Mouse (Mus musculus): ENCODE results near the gene Kcnk15.

Kcnk15 gene

DNA sequence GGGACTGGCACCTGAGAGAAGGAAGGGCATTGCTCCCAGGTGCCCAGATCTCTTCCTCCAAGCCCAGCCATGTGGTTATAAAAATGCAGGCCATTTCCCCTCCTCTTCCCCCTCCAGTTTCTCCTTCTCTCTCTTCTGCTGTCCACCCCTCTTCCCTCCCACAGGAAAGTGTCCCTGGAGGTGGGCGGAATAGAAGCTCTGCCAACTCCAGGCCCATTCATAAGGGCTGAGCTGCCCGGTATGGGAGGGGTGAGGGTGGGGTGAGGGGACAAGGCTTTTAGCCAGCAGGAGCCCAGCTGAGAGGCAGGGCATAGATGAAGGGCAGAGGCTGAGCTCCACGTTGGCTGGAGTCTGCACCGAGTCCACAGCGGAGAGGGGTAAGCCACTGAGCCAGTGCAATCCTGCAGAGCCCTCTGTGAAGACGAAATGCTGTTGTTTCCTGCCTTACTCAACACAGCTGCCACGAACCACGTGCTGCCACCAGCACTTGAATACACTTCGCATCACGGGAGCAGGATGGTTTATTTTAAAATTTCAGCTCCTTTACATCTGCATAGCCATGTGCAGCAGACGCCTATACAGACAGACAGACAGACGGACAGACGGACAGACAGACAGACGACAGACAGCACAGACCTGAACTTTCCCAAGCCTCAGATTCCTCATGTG, 23.5 kb downstream of the Kcnk15 start:
- DNase-seq: no peak

DNA sequence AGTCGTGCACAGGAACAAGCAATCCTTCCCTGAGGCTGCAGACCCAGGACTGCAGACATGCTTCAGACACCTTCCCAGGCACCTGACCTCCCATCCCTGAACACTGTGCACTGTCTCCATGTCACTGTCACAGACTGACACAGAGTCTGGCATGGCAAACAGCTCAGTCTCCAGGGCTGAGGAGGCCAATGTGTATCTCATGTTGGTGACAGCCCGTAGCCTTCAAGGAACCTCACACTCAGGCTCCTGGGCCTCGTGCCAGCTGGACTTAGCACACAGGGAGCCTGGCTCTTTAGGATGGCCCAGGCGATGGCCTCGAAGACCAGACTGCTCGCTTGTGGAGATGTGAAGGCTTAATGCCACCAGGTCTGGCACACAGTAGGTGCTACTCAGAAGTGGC, 27.4 kb downstream of the Kcnk15 start:
- peak; percentile 36 to 50 for DNase-seq

- no peak for DNase-seq
Observed at GRCm38 (mm10) chr2:163882859-163883652, 29.6 kb downstream of the Kcnk15 start.

- DNase-seq: peak; percentile 82 to 83
Observed at GRCm38 (mm10) chr2:163889411-163889810, 36.0 kb downstream of the Kcnk15 start.

DNA sequence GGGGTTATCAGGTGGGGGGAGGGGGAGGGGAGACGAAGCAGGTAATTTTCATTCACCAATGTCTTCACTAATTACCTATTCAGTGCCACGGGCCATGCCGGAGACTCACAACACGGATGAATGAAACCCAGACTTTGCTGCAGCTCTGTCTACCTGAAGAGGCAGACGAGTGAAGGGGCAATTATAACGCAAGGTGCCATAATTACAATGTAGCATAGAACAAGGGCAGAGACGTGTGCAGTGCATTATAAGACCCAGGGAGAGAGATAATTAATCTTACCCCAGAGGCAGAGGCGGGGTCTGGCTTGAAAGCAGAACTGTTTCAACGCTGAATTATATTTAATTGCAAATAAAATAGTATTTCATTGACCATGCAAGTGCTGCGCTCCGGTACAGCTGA, 37.1 kb downstream of the Kcnk15 start:
- no peak for DNase-seq

- DNase-seq: no peak
Observed at GRCm38 (mm10) chr2:163891271-163891670, 37.8 kb downstream of the Kcnk15 start.

GRCm38 (mm10) chr2:163893446-163894370, 40.3 kb downstream of the Kcnk15 start:
- no peak for DNase-seq

DNA sequence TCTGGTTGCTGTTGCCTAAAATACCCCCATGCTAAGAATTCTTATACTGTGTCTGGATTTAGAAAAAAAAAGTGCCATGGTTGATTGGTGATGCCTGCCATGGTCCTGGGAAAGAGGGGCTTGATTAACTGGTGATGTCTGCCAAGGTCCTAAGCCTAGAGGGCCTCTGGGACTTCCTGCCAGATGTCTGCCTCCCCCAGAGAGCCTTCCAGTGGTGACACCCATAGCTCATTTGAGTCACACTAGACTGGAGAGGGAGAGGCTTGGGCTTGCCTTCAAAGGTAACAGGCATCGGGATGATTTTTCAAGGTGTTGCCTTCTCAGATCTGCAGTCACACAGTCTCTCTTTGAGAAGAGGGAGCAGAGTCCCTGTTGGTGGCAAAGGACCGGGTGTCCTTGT, 41.7 kb downstream of the Kcnk15 start:
- DNase-seq: no peak

DNA sequence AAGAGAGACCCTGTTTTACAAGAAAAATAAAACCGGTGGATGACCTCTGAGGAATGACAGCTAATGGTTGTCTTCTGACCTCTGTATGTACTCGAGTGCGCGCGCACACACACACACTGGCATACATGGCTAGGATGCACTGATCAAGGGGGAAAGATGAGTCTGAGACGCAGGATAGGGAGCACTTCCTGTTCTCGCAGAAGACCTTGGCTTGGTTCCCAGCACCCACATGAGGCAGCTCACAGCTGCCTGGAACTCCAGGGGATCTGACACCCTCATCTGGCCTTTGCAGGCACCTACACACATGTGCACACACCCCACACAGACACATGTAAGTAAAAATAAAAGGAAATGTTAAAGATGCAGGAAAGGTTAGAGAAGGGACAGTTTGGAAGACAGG, 43.6 kb downstream of the Kcnk15 start:
- DNase-seq: no peak

DNA sequence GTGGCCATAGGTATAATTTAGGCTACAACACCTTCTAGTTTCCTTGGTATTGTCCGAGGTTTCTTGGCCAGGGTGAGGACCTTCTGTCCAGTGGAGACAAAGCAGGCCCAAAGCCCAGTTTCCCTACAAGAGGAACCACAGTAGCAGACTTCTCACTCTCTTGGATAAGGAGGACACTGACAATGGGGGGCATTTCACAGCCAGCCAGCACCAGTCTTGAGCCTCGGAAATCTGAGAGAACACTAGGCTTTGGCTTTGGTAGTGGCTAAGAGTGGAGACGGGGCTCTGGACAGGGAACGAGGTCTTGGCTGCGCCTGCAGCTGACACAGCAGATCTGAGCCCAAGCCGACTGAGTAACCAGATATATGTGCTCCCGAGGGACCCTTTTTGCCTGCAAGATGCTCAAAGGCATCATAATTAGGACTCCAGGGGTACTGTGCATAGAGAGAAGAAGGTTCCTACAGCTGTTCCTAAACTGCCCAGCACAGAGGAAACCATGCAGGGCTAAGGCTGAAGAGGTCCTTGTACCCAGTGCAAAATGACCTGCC, 44.6 kb downstream of the Kcnk15 start:
- DNase-seq: no peak

DNA sequence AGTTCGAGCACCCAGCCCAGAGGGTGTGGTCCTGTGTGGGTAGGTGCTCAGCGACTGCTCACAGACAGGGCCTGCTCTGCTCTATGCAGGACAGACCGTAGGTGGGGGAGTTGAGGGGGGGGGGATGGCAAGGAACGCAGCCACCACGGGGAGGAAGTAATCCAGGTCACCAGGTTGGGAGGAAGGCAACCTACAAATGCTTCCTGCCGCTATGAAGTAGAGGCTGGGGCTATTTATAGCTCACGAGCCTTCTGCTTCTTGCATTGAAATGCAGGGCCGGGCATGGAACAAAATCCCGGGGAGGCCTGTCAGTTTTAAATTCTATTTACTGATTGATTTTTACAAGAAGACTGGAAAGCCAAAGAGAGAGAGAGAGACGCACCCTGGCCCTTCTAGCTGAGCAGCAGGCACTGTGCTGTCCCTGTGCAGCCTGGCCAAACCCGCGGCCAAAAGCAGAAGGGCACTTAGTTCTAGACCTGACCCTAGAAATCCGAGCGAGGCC, 46.5 kb downstream of the Kcnk15 start:
- DNase-seq: no peak

DNA sequence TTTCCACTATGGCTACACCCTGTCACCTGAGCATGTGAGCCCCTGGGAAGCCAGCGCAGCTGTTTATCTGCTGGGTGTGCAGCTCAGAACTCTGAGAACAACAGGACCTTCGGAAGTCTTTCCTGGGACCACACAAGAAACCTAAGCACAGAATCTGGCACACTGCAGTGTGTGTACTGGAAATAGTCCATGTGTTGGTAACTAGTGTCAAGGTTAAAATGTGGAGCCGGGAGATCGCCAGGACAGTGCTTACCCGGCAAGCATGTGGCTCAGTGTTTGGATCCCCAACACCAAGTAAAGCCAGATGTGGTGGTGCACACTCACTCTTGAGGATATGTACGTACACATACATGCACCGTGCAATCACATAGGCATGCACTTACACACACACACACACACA, 47.6 kb downstream of the Kcnk15 start:
- DNase-seq: no peak

DNA sequence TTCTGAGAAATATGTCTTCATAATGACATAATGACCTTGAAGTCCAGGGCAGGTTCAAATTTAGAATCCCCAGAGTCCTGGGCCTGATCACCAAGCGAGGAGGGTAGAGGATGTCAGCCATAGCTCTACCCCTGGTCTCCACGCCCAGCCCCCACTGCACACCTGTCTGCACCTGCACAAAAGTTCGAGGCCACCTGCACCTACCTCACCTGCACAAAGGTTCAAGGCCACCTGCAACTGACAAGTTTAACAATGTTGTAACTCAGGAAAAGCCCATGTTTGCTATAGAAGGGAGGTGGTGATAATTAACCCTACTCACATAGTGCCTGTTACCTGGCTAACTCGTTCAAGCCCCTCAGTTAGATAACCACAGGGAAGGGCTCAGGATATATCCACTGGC, 49.0 kb downstream of the Kcnk15 start:
- no peak for DNase-seq

GRCm38 (mm10) chr2:163903461-163903860, 50.0 kb downstream of the Kcnk15 start:
- no peak for DNase-seq

DNA sequence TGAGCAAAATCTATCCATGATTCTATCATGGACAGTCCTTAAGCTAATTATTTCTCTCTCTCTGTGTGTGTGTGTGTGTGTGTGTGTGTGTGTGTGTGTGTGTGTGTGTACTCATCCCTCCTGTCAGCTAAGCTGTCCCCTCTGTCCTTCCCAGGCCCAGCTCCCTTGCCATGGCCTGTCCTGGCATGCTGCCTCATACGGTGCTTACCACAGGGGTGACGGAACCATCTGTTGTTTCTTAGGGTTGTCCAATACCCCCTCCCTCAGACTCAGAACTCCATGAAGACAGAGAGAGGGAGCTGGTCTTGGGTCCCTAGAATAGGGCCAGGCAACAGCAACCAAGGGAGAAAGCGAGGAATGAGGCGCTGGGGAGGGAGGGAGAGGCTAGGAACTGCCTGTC, 50.9 kb downstream of the Kcnk15 start:
- no peak for DNase-seq

- DNase-seq: no peak
Observed at GRCm38 (mm10) chr2:163907131-163907530, 53.7 kb downstream of the Kcnk15 start.
